Mouse (Mus musculus): ENCODE measurements around the gene Nmnat3. TPM values are rescaled to one million over a fixed set of nuclear protein-coding genes. Genes with fewer than 3 reads are reported as not detected.

Gene Nmnat3
- polyA plus RNA-seq, 1 experiment from 2014 or later, result 10.3 TPM

DNA sequence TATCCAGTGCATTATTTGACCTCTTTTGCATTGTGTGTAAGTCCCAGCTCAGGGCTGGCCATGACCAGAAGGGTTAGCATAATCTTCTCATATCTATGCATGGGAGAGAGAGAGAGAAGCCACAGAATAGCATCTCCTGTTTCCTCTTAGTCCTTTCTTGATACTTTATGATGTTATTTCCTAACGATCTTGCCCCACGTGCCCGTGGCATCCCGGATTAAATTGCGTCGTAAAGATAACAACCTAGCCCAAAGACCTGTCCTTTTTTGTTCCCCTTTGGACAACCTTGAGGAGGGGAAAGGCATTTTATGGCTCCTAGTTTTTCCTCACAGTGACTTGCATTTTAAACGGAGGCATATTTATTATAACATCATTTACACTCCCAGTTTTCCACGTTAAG is 78.8 kb downstream of the Nmnat3 start:
- H3K27me3 ChIP-seq (ENCODE audit: control insufficient read depth, insufficient read depth, low read length), result no peaks in the 10 kb centered on the region

DNA sequence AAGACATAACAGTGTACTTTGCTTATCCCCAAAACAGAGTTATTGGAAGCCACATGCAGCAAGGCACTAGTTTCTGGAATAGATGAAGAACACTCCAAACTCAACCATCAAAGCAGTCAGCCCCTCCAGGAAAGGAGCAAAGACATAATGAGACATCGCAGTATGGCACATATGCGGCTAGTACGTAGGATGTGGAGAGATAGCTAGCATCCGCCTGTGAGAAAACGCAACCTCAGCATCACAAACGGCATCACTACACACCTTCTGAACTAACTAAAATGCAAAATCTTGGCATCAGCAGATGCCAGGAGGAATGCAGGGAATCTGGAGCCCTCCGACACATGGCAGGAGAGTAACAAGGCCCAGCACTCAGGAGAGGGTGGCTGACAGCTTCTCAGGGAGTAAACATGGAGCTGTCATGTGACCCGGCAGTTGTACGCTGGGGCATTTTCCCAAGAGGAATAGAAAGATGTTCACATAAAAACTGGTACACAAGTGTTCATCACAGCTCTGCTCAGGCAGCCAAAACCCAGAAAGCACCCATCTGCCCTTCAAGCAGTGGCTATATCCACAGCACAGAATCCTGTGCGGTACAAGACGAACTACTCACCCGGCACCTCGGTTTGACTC is 80.2 kb downstream of the Nmnat3 start:
- H3K36me3 ChIP-seq (ENCODE audit: control insufficient read depth, insufficient read depth, low read length), result no peaks in the 10 kb centered on the region
- H3K4me2 ChIP-seq, result no peak overlapping the region
- H3K4me3 ChIP-seq (ENCODE audit: low read depth, low read length), result no peak overlapping the region
- H3K27ac ChIP-seq (ENCODE audit: low read depth, low read length), result no peak overlapping the region
- no peak overlapping the region for H3K9ac ChIP-seq (ENCODE audit: low read depth, low read length)
- H3K9me3 ChIP-seq (replicated peaks; ENCODE audit: control insufficient read depth, low read length), result no peaks in the 10 kb centered on the region
- no peaks in the 10 kb centered on the region for H3K4me1 ChIP-seq (ENCODE audit: control insufficient read depth, insufficient read depth, low read length)
- WGBS (ENCODE audit: insufficient replicate concordance), result 86% methylated on average over 13 of the region's 13 CpGs
- no peak for ATAC-seq (replicated peaks; ENCODE audit: insufficient number of reproducible peaks, low FRiP score, low TSS enrichment)
- no peaks in the 10 kb centered on the region for H3K27me3 ChIP-seq (ENCODE audit: control insufficient read depth, insufficient read depth, low read length)

More for the DNA sequence above, 78.8 kb downstream of the Nmnat3 start:
- H3K27ac ChIP-seq (ENCODE audit: low read depth, low read length), result no peak overlapping the region
- no peak overlapping the region for H3K4me3 ChIP-seq (ENCODE audit: low read depth, low read length)
- H3K9me3 ChIP-seq (replicated peaks; ENCODE audit: control insufficient read depth, low read length), result no peaks in the 10 kb centered on the region
- no peak overlapping the region for H3K9ac ChIP-seq (ENCODE audit: low read depth, low read length)
- no peaks in the 10 kb centered on the region for H3K36me3 ChIP-seq (ENCODE audit: control insufficient read depth, insufficient read depth, low read length)
- no peaks in the 10 kb centered on the region for H3K4me1 ChIP-seq (ENCODE audit: control insufficient read depth, insufficient read depth, low read length)
- H3K4me2 ChIP-seq, result no peak overlapping the region
- ATAC-seq (replicated peaks; ENCODE audit: insufficient number of reproducible peaks, low FRiP score, low TSS enrichment), result no peak
- 82% methylated on average over 8 of the region's 8 CpGs for WGBS (ENCODE audit: insufficient replicate concordance)

DNA sequence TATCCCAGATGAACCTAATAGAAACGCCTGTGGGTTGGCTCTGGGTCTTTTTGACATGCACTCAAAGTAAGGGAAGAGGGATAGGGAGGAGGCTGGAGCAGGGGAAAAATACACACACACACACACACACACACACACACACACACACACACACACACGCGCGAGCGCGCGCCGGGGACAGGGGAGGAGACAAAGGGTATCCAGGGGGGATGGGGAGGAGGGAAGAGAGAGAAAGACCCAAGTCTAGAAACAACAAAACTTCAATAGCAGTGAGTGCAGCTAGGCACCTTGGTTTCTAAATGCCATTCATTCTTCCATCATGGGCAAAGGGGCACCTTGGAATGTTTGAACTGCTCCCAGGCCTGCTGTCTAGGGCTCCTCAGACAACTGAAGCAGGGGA is 82.5 kb downstream of the Nmnat3 start:
- Histone ChIP-seq H3K9me3 (replicated peaks; ENCODE audit: control insufficient read depth, low read length) (no peaks in the 10 kb centered on the region), H3K4me2 (no peak overlapping the region), H3K4me1 (ENCODE audit: control insufficient read depth, insufficient read depth, low read length) (no peaks in the 10 kb centered on the region), H3K9ac (ENCODE audit: low read depth, low read length) (no peak overlapping the region), H3K27me3 (ENCODE audit: control insufficient read depth, insufficient read depth, low read length) (no peaks in the 10 kb centered on the region), H3K27ac (ENCODE audit: low read depth, low read length) (no peak overlapping the region), H3K36me3 (ENCODE audit: control insufficient read depth, insufficient read depth, low read length) (no peaks in the 10 kb centered on the region), H3K4me3 (ENCODE audit: low read depth, low read length) (no peak overlapping the region)
- no peak for ATAC-seq (replicated peaks; ENCODE audit: insufficient number of reproducible peaks, low FRiP score, low TSS enrichment)
- WGBS (ENCODE audit: insufficient replicate concordance), result 65% methylated on average over 8 of the region's 8 CpGs

DNA sequence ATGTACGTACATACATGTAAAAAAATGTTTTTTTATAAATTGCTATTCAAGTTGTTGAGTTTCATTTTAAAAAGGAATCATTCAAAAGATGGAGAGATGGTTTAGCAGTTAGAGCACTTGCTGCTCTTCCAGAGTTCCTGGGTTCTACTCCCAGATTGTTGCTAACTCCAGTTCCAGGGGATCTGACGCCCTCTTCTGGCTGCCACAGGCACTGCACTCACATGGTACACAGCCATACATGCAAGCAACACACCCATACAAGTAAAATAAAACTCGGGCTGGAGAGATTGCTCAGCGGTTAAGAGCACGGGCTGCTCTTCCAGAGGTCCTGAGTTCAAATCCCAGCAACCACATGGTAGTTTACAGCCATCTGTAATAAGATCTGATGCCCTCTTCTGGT is 86.1 kb downstream of the Nmnat3 start:
- no peaks in the 10 kb centered on the region for H3K4me1 ChIP-seq (ENCODE audit: control insufficient read depth, insufficient read depth, low read length)
- ATAC-seq (replicated peaks; ENCODE audit: insufficient number of reproducible peaks, low FRiP score, low TSS enrichment), result no peak
- no peak overlapping the region for H3K4me2 ChIP-seq
- no peaks in the 10 kb centered on the region for H3K36me3 ChIP-seq (ENCODE audit: control insufficient read depth, insufficient read depth, low read length)
- no peaks in the 10 kb centered on the region for H3K27me3 ChIP-seq (ENCODE audit: control insufficient read depth, insufficient read depth, low read length)
- H3K27ac ChIP-seq (ENCODE audit: low read depth, low read length), result no peak overlapping the region
- WGBS (ENCODE audit: insufficient replicate concordance), result 89% methylated on average over 5 of the region's 5 CpGs
- H3K9ac ChIP-seq (ENCODE audit: low read depth, low read length), result no peak overlapping the region
- no peak overlapping the region for H3K4me3 ChIP-seq (ENCODE audit: low read depth, low read length)
- no peaks in the 10 kb centered on the region for H3K9me3 ChIP-seq (replicated peaks; ENCODE audit: control insufficient read depth, low read length)

DNA sequence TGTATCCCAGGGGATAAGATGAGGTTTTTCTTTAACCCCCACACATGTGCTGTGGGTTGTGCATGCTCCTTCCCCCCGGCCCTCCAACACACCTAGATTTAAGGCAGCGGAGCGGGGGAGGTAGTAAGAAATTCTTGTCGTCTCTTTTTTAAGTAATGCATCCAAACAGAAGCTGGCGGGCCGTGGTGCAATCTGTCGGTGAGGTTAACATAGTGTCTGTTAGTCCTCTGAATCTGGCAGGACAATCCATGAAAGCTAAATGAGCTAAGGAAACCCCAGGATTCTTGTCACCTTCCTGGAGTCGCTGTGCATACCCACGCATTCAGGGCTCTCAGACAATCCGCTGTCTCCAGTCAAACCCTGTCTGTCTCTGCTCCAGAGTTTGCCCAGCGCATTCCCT is 87.7 kb downstream of the Nmnat3 start:
- Histone ChIP-seq H3K4me3 (ENCODE audit: low read depth, low read length) (no peak overlapping the region), H3K27me3 (ENCODE audit: control insufficient read depth, insufficient read depth, low read length) (no peaks in the 10 kb centered on the region), H3K9ac (ENCODE audit: low read depth, low read length) (no peak overlapping the region), H3K4me1 (ENCODE audit: control insufficient read depth, insufficient read depth, low read length) (no peaks in the 10 kb centered on the region), H3K4me2 (no peak overlapping the region), H3K9me3 (replicated peaks; ENCODE audit: control insufficient read depth, low read length) (no peaks in the 10 kb centered on the region), H3K36me3 (ENCODE audit: control insufficient read depth, insufficient read depth, low read length) (no peaks in the 10 kb centered on the region), H3K27ac (ENCODE audit: low read depth, low read length) (no peak overlapping the region)
- ATAC-seq (replicated peaks; ENCODE audit: insufficient number of reproducible peaks, low FRiP score, low TSS enrichment), result no peak
- WGBS (ENCODE audit: insufficient replicate concordance), result 76% methylated on average over 11 of the region's 11 CpGs

DNA sequence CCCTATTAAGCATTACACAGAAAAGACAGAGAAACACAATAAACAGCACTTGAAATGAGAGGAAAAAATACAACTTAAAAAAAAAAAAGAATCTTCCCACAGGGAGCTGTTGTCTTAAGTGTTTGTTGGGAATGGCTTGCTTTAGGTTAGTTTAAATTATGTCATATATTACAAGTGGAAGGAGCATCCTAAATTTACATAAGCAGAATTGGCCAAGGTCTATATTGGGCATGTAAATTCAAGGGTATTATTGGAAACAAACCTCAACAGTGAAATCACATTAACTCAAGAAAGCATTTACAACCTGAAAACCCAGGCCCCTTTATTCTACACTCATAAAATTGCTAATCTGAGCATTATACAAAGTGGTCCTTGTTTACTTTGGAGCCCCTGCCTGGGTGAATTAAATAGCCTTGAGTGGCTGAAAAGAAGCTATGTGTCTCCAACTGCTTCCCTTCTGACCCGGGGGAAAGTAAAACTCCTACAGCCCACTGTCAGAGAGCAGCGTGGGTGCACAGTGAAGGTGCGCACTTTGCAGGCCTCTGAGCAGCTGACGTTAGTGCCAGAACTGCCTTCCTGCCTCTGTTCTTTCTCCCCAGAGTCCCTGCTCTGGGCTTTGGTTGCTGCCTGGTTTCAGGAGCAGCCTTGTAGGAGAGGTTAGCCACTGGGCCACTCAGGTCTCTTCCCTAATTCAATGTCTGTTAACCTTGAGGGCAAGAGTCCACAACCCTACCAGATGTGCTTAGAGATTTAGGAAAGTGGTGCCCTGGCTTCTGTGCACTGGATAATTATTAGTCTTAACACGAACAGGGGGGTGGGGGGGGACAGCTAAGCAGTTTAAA is 88.3 kb downstream of the Nmnat3 start:
- no peak for ATAC-seq (replicated peaks; ENCODE audit: insufficient number of reproducible peaks, low FRiP score, low TSS enrichment)
- Histone ChIP-seq H3K4me3 (ENCODE audit: low read depth, low read length) (no peak overlapping the region), H3K36me3 (ENCODE audit: control insufficient read depth, insufficient read depth, low read length) (no peaks in the 10 kb centered on the region), H3K9ac (ENCODE audit: low read depth, low read length) (no peak overlapping the region), H3K4me1 (ENCODE audit: control insufficient read depth, insufficient read depth, low read length) (no peaks in the 10 kb centered on the region), H3K27me3 (ENCODE audit: control insufficient read depth, insufficient read depth, low read length) (no peaks in the 10 kb centered on the region), H3K27ac (ENCODE audit: low read depth, low read length) (no peak overlapping the region), H3K4me2 (no peak overlapping the region), H3K9me3 (replicated peaks; ENCODE audit: control insufficient read depth, low read length) (no peaks in the 10 kb centered on the region)
- WGBS (ENCODE audit: insufficient replicate concordance), result 63% methylated on average over 5 of the region's 5 CpGs

DNA sequence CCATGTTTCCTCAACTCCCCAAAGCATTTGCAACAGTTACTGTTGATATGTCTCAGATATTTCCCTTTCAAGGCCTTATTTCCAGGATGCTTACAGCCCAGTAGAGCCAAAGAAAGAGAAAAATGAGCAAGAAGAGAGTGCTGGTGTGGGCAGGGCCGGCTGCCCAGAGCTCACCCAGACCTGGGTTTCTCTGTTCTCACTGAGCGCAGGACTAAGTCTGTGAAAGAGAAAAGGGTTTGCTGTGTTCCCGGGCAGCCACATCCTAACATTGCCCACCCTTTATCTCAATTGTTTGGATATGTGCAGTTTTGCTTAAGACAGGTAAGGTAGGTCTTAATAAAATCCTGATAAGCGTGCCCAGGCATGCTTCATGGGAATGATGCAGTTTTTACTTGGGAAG is 92.5 kb downstream of the Nmnat3 start:
- WGBS (ENCODE audit: insufficient replicate concordance), result 83% methylated on average over 4 of the region's 4 CpGs
- H3K27ac ChIP-seq (ENCODE audit: low read depth, low read length), result no peak overlapping the region
- no peaks in the 10 kb centered on the region for H3K27me3 ChIP-seq (ENCODE audit: control insufficient read depth, insufficient read depth, low read length)
- ATAC-seq (replicated peaks; ENCODE audit: insufficient number of reproducible peaks, low FRiP score, low TSS enrichment), result no peak
- H3K4me1 ChIP-seq (ENCODE audit: control insufficient read depth, insufficient read depth, low read length), result no peaks in the 10 kb centered on the region
- no peaks in the 10 kb centered on the region for H3K36me3 ChIP-seq (ENCODE audit: control insufficient read depth, insufficient read depth, low read length)
- no peak overlapping the region for H3K4me2 ChIP-seq
- no peaks in the 10 kb centered on the region for H3K9me3 ChIP-seq (replicated peaks; ENCODE audit: control insufficient read depth, low read length)
- no peak overlapping the region for H3K9ac ChIP-seq (ENCODE audit: low read depth, low read length)
- no peak overlapping the region for H3K4me3 ChIP-seq (ENCODE audit: low read depth, low read length)

DNA sequence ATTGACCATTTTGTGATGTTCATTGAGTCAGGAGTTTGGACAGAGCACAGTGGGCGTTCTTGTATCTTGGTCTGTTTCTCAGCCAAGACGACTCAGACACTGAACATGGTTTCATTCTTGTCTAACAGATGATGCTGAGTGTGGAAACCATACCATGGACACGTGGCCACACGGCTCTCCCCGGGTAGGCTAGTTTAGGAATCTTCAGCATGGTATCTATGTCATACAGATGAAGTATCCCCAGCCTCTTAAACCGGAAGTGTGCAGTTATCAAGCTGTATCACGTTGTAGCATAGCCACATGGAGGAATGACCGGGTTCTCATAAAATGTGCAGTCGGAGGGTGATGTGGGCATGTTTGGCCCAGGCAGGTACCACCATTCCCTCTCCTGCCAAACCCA is 93.4 kb downstream of the Nmnat3 start:
- Histone ChIP-seq H3K27ac (ENCODE audit: low read depth, low read length) (no peak overlapping the region), H3K36me3 (ENCODE audit: control insufficient read depth, insufficient read depth, low read length) (no peaks in the 10 kb centered on the region), H3K4me2 (no peak overlapping the region), H3K4me1 (ENCODE audit: control insufficient read depth, insufficient read depth, low read length) (no peaks in the 10 kb centered on the region), H3K9me3 (replicated peaks; ENCODE audit: control insufficient read depth, low read length) (no peaks in the 10 kb centered on the region), H3K27me3 (ENCODE audit: control insufficient read depth, insufficient read depth, low read length) (no peaks in the 10 kb centered on the region), H3K9ac (ENCODE audit: low read depth, low read length) (no peak overlapping the region), H3K4me3 (ENCODE audit: low read depth, low read length) (no peak overlapping the region)
- WGBS (ENCODE audit: insufficient replicate concordance), result 83% methylated on average over 9 of the region's 9 CpGs
- ATAC-seq (replicated peaks; ENCODE audit: insufficient number of reproducible peaks, low FRiP score, low TSS enrichment), result no peak
